Mouse (Mus musculus) heart, postnatal 0 days (tissue): ENCODE measurements around the gene Fam45a. TPM values are rescaled to one million over a fixed set of nuclear protein-coding genes. Genes with fewer than 3 reads are reported as not detected.

Experiments
- ATAC-seq: fragments of 200-750 bp; cut with Nextera tagmentation; 2 replicates; pipeline ENCODE4 v1.8.0; 2017; ENCODE audit warnings: low read depth, moderate number of reproducible peaks, moderate library complexity; ENCODE audit not compliant: insufficient read depth
- DNase-seq: peaks from one replicate; pipeline ENCODE4 v3.0.0-alpha.2; 2016; ENCODE audit warnings: low spot score
- H3K27ac ChIP-seq: fragments of 300-500 bp; sonication (generic); 2 replicates; pipeline ENCODE4 v1.5.1; 2014; ENCODE audit warnings: low read depth, mild to moderate bottlenecking
- H3K27me3 ChIP-seq: fragments of 300-500 bp; sonication (generic); 2 replicates; pipeline ENCODE4 v1.6.1; 2014; ENCODE audit warnings: low read length, mixed read lengths; ENCODE audit not compliant: control insufficient read depth, insufficient read depth
- H3K36me3 ChIP-seq: fragments of 300-500 bp; sonication (generic); replicated peaks from 2 replicates; pipeline ENCODE4 v1.6.1; 2014; ENCODE audit warnings: low read length, mixed read lengths; ENCODE audit not compliant: control insufficient read depth, insufficient read depth
- H3K4me1 ChIP-seq: fragments of 300-500 bp; sonication (generic); 2 replicates; pipeline ENCODE4 v1.6.1; 2014; ENCODE audit warnings: antibody characterized with exemption; ENCODE audit not compliant: control insufficient read depth, insufficient read depth
- H3K4me2 ChIP-seq: fragments of 300-500 bp; sonication (generic); 2 replicates; pipeline ENCODE4 v1.6.1; 2014; ENCODE audit warnings: low read depth, mild to moderate bottlenecking, low read length, moderate library complexity
- H3K4me3 ChIP-seq: fragments of 300-500 bp; sonication (generic); 2 replicates; pipeline ENCODE4 v1.5.1; 2014; ENCODE audit warnings: low read depth, low read length
- H3K9ac ChIP-seq: fragments of 300-500 bp; sonication (generic); replicated peaks from 2 replicates; pipeline ENCODE4 v1.6.1; 2014; ENCODE audit warnings: low read depth, low read length, mixed read lengths
- H3K9me3 ChIP-seq: fragments of 300-500 bp; sonication (generic); replicated peaks from 2 replicates; pipeline ENCODE4 v1.6.1; 2016; ENCODE audit warnings: low read length; ENCODE audit not compliant: control insufficient read depth
- CTCF ChIP-seq: IDR thresholded peaks from 2 replicates; pipeline ENCODE4 v1.5.1; 2016; ENCODE audit warnings: antibody characterized with exemption, control low read depth, low read depth
- EP300 ChIP-seq: IDR thresholded peaks from 2 replicates; pipeline ENCODE4 v1.6.1; 2016; ENCODE audit warnings: antibody characterized with exemption, low read depth
- WGBS: fragments of 180-500 bp; shearing (Covaris S2); extraction: QIAGEN DNeasy Blood & Tissue Kit; methylation state at CpG from one replicate; pipeline ENCODE4 v1.1.7; 2014; 5-methylcytosine and 5-hydroxymethylcytosine counted together
- polyA plus RNA-seq: library from polyadenylated mRNA; unstranded; fragments of >200 nt; fragmentation: Nextera tagmentation; extraction: Ambion mirVana; gene quantifications from 2 replicates; pipeline ENCODE4 v1.2.1, GENCODE M21; 2015
- total RNA-seq: library from RNA; depleted of rRNA; stranded (reverse); fragments of >200 nt; gene quantifications from 2 replicates; pipeline ENCODE4 v1.2.3, GENCODE M21; 2014; ENCODE audit warnings: low replicate concordance; rRNA removed

Gene Fam45a
- total RNA-seq (14.1 and 23.0 TPM in 2 replicates), polyA plus RNA-seq (13.4 and 15.0 TPM in 2 replicates)

DNA sequence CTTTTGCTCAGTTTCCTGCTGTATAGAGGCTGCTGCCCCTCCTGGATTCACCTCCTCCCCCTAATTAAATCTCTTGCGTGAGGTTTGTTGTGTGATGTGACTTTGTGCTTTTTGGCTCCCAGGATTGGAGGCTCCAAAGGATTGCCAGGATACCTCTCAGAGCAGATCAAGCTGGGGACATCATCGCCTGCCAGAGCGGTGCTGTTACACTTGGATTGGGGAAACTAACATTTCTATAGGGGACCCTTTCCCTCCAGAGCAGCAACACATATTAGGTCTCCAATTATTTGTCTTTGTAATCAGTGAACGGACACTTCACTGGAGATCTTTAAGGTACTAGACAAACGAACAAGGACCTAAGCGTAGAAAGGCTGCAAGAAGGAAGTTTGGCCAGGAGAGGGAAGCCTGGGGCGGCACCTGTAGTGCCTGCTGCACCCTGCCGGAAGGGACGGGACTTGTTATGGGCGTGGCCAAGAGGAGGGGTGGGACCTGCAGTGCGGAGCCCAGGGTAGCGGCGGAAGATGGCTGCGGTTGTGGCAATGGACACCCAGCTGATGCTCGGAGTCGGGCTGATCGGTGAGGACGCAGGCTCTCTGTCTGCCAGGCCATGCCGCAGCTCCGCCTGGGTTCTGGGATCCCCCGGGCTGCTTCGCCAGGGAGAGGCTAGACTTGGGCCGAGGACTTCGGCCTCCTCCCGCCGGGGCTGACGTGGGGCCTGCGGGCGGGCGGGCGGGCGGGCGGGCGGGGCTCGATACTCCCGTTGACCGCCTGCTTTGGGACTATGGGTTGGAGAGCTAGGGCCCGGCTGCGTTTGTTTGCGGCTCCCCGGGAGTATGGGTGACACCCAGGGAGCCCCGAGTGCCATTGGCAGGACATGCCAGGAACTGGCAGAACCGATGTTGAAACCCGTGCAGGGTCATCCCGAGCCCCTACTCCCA is at the start of gene Fam45a:
Gene Fam45a, plus strand, starts transcription at position 488 of the 938 bp plus-strand sequence.
- Histone ChIP-seq H3K4me2 (peak within 1 kb of the TSS; percentile 86), H3K4me1 (peaks cover 4% of the 10 kb centered on the region), H3K27ac (peak within 1 kb of the TSS; percentile 63), H3K9ac (peak within 1 kb of the TSS; percentile 65), H3K36me3 (peaks cover 15% of the 10 kb centered on the region), H3K27me3 (no peaks in the 10 kb centered on the region), H3K4me3 (peak within 1 kb of the TSS; percentile 77), H3K9me3 (no peaks in the 10 kb centered on the region)
- TF ChIP-seq EP300 (no peak), CTCF (peak; percentile 88)
- ATAC-seq (peak; percentile 100), DNase-seq (peak; percentile 97)
- 2% methylated on average over 43 of the region's 45 CpGs for WGBS

- H3K4me1 ChIP-seq, result no peaks in the 10 kb centered on the region
- H3K4me3 ChIP-seq, result no peak overlapping the region
- H3K9me3 ChIP-seq, result no peaks in the 10 kb centered on the region
- no peak overlapping the region for H3K9ac ChIP-seq
- no peak overlapping the region for H3K4me2 ChIP-seq
- peaks cover 82% of the 10 kb centered on the region for H3K36me3 ChIP-seq
- ATAC-seq, result no peak
- H3K27ac ChIP-seq, result no peak overlapping the region
- TF ChIP-seq CTCF (no peak), EP300 (no peak)
- no peak for DNase-seq
- WGBS, result 53% methylated on average over 6 of the region's 6 CpGs
- H3K27me3 ChIP-seq, result no peaks in the 10 kb centered on the region
Measured at GRCm38 (mm10) chr19:60773366-60773765, 38.0 kb upstream of the Fam45a start.

DNA sequence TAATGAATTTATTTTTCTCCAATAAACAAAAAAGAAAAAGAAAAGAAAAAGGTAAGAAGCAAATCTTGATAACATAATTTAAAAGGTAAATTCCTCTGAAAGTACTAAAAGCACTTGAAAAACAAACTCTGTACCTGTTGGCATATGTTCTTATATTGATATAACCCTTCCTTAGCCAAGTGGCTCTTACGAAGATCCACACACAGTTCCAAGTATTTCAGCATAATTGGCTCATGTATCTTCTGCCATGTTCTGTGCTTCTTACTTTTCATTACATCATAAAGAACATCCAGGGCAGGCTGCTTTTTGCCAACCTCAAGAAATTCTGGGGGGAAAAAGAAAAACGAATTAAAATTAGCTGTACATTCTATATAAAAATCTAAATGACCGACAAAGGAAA is 29.4 kb upstream of the Fam45a start:
- H3K36me3 ChIP-seq, result peaks cover 25% of the 10 kb centered on the region
- H3K4me1 ChIP-seq, result peaks cover 12% of the 10 kb centered on the region
- 76% methylated on average over 3 of the region's 3 CpGs for WGBS

DNA sequence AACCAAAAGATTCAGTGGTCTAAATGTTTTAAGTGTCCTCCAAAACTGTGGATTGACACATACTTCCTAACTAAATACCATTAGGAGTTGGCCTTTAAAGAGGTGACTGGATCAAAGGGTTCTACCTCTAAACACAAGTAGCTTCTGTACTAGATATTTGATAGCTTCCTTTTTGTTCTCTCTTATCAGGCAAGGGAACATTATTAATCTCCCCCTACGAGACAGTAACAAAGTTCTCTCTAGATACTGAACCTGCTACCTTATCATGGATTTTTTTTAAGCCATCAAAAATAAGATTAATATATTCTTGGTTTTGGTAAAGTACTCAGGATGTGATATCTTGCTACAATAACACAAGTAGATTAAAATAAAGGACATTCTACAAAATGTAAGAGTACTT is 26.7 kb upstream of the Fam45a start:
- Histone ChIP-seq H3K4me2 (no peak overlapping the region), H3K4me3 (no peak overlapping the region), H3K9ac (no peak overlapping the region), H3K9me3 (no peaks in the 10 kb centered on the region), H3K27me3 (no peaks in the 10 kb centered on the region), H3K27ac (no peak overlapping the region), H3K4me1 (peaks cover 24% of the 10 kb centered on the region), H3K36me3 (0 out of 2 replicates have a peak, but pooled peaks cover 9% of the 10 kb centered on the region)
- TF ChIP-seq EP300 (no peak), CTCF (no peak)
- 13% methylated on average over 1 of the region's 1 CpGs for WGBS
- no peak for DNase-seq
- ATAC-seq, result no peak

More for the DNA sequence above, 29.4 kb upstream of the Fam45a start:
- DNase-seq (no peak), ATAC-seq (no peak)
- H3K27me3 ChIP-seq, result no peaks in the 10 kb centered on the region
- no peak overlapping the region for H3K4me2 ChIP-seq
- no peak overlapping the region for H3K27ac ChIP-seq
- no peaks in the 10 kb centered on the region for H3K9me3 ChIP-seq
- no peak for TF ChIP-seq CTCF
- TF ChIP-seq EP300, result no peak
- H3K4me3 ChIP-seq, result no peak overlapping the region
- no peak overlapping the region for H3K9ac ChIP-seq

DNA sequence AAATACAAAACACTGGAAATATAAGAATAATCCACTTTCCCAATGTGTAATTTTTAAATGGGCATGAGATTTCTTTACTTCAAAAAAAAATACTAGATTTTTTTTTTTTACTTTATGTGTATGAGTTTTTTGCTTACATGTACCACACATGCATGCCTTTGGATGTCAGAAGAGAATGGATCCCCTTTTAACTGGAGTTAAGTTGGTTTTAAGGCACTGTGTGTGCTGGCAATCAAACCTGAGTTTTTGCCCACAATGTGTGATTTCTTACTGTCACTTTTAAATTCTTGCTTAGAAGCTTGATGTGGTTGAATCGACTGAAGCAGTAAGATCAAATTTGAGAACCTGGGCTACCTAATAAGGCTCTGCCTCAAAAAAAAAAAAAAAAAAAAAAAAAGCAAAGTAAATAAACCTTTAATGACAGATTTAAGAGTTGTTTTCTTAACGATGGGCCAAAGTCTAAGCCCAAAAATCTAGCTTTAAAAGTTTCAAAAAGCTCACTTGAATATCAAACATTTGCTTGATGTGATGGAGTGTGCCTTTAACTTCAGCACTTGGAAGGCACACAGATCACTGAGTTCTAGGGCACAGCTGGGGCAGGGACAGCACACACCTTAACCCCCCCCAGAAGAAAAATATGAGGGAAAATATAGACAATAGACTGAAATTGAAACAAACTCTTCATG is 23.8 kb upstream of the Fam45a start:
- Histone ChIP-seq H3K4me3 (no peak overlapping the region), H3K27ac (no peak overlapping the region), H3K9ac (no peak overlapping the region), H3K4me2 (peak overlapping the region; percentile 73; the same call in 1 of the 2 replicates), H3K27me3 (no peaks in the 10 kb centered on the region), H3K4me1 (peaks cover 24% of the 10 kb centered on the region), H3K9me3 (no peaks in the 10 kb centered on the region), H3K36me3 (no peaks in the 10 kb centered on the region)
- DNase-seq (no peak), ATAC-seq (no peak)
- TF ChIP-seq CTCF (no peak), EP300 (no peak)
- WGBS, result 40% methylated on average over 2 of the region's 2 CpGs
